Mouse (Mus musculus): ENCODE data around the gene Nmi.
"Not testable (repeated sequence)": the region's sequence is repeated elsewhere in the genome, so short reads cannot be mapped to it uniquely, and the experiment has no call there.

Gene Nmi

DNA sequence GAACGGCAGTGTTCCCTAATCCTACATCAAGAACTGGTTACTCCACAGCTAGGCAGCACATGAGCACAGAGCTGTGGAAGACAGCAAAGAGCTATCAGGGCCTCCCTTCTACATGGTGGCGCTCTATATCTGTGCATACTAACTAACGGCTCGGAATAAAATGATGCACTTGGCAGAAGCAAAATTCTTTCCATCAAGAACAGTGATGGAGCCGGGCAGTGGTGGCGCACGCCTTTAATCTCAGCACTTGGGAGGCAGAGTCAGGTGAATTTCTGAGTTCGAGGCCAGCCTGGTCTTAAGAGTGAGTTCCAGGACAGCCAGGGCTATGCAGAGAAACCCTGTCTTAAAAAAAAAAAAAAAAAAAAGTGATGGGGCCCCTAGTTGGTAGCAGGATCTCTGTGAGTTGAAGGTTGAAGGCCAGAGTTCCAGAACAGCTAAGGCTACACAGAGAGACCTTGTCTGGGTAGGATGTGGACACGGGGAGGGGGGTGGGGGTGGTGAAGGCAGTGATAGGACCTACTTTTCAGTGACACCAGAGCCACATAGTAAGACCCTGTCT lies at the start of gene Nmi:
Nmi (minus strand) TSS at position 85 of the 559 bp plus-strand sequence.
- DNase-seq = peak; percentile 28

DNA sequence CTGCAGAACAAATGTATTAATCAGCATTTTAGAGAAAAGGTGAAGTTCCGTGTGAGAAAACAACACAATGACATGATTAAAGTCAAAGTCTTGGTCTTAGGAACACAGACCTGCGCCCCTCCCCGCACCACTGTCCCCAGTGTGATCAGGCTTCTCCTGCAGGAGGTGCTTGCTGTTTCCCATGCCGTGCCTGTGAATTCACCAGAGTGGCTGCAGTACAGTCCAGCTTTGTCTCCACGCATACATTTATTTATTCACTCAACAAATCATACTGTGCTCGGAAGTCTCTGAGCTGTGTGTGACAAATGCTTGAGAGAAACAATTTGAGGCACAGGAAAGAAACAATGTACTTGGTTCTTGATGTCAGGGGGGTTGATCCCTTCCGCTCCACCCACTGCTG lies 43.1 kb upstream of the Nmi start:
- no peak for DNase-seq

- DNase-seq = no peak
Observed at GRCm38 (mm10) chr2:52013306-52013820, 40.1 kb upstream of the Nmi start.

DNA sequence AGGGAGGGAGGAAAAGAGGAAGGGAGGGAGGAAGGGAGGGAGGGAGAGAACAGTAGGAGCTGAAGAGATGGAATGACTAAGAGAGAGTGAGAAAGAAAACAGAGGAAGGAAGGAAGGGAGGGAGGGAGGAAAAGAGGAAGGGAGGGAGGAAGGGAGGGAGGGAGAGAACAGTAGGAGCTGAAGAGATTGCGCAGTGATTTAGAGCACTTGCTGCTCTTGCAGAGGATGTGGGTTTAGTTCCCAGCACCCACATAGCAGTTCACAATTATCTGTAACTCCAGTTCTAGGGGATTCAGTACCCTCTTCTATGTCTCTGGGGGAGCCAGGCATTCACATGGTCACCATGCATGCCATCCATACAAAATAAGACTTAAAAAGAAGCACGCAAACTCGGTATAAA lies 38.5 kb upstream of the Nmi start:
- DNase-seq = not testable (repeated sequence)

DNA sequence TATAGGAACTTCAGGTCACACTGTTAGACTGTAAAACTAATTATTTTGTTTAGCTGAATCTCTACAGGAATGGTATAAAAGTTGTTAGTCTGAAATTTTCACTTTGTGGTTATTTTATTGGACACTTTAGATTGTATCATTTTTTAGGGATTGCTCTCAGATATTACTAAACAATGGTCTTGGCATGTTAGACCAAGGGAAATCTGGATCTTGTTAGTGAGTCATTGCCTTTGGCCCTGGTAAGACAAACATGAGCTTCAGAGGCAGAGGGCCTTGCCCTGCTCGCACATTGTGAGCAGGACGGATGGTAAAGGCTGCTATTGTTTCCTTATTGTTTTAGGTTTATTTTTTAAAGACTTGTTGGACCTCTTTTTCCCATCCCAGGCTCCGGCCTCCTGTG lies 33.1 kb upstream of the Nmi start:
- no peak for DNase-seq

- not testable (repeated sequence) for DNase-seq
Observed at GRCm38 (mm10) chr2:52002299-52002698, 29.0 kb upstream of the Nmi start.

GRCm38 (mm10) chr2:52001521-52001920 lies 28.2 kb upstream of the Nmi start:
- no peak for DNase-seq

- no peak for DNase-seq
Observed at GRCm38 (mm10) chr2:51999996-52000395, 26.7 kb upstream of the Nmi start.

GRCm38 (mm10) chr2:51991447-51991846 lies 18.2 kb upstream of the Nmi start:
- DNase-seq = no peak

- DNase-seq = no peak
Observed at GRCm38 (mm10) chr2:51989559-51989958, 16.3 kb upstream of the Nmi start.

- DNase-seq = no peak
Observed at GRCm38 (mm10) chr2:51986695-51987094, 13.4 kb upstream of the Nmi start.

DNA sequence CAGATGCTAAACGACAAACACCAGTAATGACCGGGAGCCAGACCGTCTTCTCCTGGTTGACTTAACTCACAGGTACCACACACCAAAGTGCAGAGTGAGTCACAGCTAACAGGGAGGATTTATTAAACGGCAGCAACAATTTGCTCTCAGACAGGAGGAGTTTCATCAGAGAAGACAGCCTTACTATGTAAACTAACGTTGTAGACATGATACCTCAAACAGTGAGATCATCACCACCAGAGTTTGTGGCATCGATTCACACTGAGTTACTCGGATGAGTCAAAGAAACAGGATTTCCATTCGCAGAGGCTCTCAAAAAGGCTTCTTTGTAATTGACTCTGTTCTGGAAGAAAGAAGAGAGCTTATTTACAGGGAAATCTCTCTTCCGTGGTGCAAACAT lies 12.9 kb upstream of the Nmi start:
- no peak for DNase-seq

- no peak for DNase-seq
Observed at GRCm38 (mm10) chr2:51985241-51985640, 11.9 kb upstream of the Nmi start.

DNA sequence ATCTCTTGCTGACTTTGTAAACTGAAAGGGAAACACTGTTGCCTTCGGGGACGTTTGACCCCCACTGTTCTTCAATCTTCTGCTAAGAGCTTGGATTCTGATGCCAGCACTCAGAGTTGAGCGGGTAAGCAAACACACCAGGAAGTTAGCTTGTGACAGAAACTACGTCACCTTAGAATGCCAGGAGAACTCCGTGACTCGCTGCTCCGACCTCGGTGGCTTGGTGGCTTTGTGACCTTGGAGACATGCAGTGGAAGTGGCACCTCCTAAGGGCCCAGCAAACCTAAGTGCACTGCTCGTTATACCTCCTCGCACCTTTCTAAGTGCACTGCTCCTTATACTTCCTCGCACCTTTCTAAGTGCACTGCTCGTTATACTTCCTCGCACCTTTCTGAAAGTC lies 9.0 kb upstream of the Nmi start:
- no peak for DNase-seq

GRCm38 (mm10) chr2:51981630-51982029 lies 8.3 kb upstream of the Nmi start:
- DNase-seq = no peak

GRCm38 (mm10) chr2:51972641-51973409 lies 469 bp downstream of the Nmi start:
- DNase-seq = peak; percentile 68

DNA sequence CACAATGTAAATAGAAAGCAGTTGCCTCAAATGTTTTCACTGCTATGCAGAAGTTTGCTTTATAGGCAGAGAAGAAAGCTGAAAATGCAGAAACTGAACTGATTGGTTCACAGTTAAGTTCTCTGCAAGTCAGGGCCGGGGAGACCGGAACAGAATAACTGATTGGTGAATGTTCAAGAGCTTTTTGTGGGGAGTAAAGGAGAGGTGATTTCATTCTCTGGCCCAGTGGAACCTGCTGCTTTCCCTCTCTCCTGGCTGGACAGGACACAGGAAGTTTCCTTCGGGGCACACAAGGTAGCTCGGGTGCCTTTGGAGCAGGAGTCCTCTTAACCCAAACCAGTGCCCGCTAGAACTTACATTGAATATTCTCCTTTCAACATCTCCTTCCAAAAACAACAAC lies 1.2 kb downstream of the Nmi start:
- DNase-seq = peak; percentile 58

- no peak for DNase-seq
Observed at GRCm38 (mm10) chr2:51970897-51971296, 2.4 kb downstream of the Nmi start.

DNA sequence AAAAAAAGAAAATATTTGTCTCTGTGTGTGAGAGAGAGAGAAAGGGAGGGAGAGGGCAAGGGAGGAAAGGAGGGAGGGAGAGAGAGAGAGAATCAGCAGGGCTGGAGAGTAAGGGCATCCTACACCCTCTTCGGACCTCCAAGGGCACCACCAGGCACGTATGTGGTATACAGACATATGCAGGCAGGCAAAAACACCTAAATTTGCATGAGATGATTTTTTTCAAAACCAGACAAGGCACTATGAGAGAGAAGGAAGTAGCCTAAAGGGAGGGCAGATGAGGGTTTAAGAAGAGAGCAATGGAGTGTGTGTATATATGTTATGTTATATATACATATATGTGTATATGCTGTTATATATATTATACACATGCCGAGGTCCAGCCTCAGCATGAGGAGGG lies 6.0 kb downstream of the Nmi start:
- no peak for DNase-seq

DNA sequence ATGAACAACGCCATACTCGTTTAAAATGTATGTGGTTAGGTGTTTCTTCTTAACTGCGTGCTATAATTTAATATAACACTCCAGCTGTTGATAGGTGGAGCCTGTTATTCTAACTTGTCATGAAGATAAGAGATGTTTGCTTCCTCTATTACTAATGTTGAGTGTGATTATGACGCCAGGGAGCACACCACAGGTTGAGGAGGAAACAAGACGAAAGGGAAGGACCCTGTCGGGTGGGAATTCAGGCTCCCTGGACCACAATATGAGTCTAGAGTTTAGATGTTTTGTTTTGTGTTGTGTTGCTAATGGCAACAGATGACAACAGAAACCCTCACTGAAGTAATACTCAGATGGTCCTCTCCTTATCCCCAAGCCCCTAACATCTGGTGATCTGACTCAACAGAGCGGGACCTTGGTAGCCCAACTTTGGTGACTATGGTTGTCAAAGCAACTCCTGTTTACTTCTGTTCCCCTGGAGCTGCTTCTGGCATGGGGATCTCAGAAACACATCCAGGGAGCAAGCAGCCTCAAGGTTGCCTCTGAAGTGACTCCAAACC lies 19.6 kb downstream of the Nmi start:
- no peak for DNase-seq

DNA sequence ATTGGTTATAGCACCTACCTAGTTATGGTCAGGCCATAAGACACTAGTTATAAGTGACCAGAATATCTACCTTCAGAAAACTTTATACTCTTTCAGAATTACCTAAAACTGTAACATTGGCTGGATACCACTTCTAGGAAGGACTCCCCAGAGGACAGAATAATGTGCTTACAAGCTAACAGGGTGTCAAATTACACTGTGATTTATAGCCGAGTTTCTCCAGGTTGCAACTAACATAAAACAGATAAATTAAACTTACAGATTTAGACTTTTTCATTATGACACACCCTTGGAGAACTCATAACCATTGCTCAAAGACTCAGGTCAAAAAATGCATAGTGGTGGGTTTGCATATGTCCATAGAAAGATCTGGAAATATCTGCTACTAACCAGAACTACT lies 22.4 kb downstream of the Nmi start:
- DNase-seq = no peak

GRCm38 (mm10) chr2:51948105-51948830 lies 25.0 kb downstream of the Nmi start:
- DNase-seq = no peak

- DNase-seq = no peak
Observed at GRCm38 (mm10) chr2:51945812-51946211, 27.5 kb downstream of the Nmi start.

DNA sequence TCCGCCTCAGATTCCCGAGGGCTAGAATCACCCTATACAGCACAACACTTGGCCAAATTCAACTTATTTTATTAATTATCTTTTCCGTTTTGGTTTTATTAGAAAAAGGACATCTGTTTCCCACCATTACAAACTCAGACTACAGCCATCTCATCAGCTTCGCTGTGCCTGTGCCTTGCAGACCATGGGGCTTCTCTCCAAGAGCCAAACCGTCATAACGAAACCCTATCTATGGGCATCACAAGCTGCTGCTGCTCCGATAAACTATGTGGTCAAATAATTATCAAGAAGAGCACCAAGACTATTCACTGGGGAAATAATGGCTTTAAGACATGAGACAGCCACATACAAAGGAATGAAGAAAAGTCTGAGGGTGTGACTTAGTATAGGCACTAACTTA lies 31.5 kb downstream of the Nmi start:
- no peak for DNase-seq
